Mouse (Mus musculus) testis, adult 2 months (tissue): Measurements from ENCODE around the gene Fam83e. TPM values are rescaled to one million over a fixed set of nuclear protein-coding genes. Genes with fewer than 3 reads are reported as not detected.

Experiments
- H3K27ac ChIP-seq: fragments of 200-500 bp; 2 replicates; pipeline ENCODE4 v1.5.1; 2012; ENCODE audit warnings: low read depth, low read length; ENCODE audit not compliant: control insufficient read depth, insufficient read depth
- H3K27me3 ChIP-seq: fragments of 200-500 bp; 2 replicates; pipeline ENCODE4 v1.6.1; 2012; ENCODE audit warnings: mild to moderate bottlenecking, low read length, moderate library complexity; ENCODE audit not compliant: control insufficient read depth, insufficient read depth
- H3K36me3 ChIP-seq: fragments of 200-500 bp; 2 replicates; pipeline ENCODE4 v1.6.1; 2012; ENCODE audit warnings: mild to moderate bottlenecking, low read length; ENCODE audit not compliant: control insufficient read depth, insufficient read depth
- H3K4me1 ChIP-seq: fragments of 200-500 bp; 2 replicates; pipeline ENCODE4 v1.6.1; 2012; ENCODE audit warnings: low read length; ENCODE audit not compliant: control insufficient read depth, insufficient read depth
- H3K4me3 ChIP-seq: fragments of 200-500 bp; 2 replicates; pipeline ENCODE4 v1.5.1; 2012; ENCODE audit warnings: low read depth, mild to moderate bottlenecking, low read length, moderate library complexity, mixed read lengths; ENCODE audit not compliant: control insufficient read depth
- CTCF ChIP-seq: fragments of 200-500 bp; IDR thresholded peaks from 2 replicates; pipeline ENCODE4 v1.5.1; 2012; ENCODE audit warnings: low read depth, mild to moderate bottlenecking, inconsistent platforms, low read length, moderate library complexity; ENCODE audit not compliant: control insufficient read depth, insufficient read depth, insufficient replicate concordance
- POLR2A ChIP-seq: fragments of 200-500 bp; IDR thresholded peaks from 2 replicates; pipeline ENCODE4 v1.6.1; 2012; ENCODE audit warnings: low read depth, mild to moderate bottlenecking, inconsistent platforms, low read length, moderate library complexity; ENCODE audit not compliant: control insufficient read depth
- polyA plus RNA-seq: library from polyadenylated mRNA; depleted of rRNA; stranded (reverse); fragments of >200 nt; gene quantifications from 2 replicates; pipeline ENCODE4 v1.2.3, GENCODE M21; 2012

The Fam83e gene
- polyA plus RNA-seq, 1 experiment: 145 TPM

DNA sequence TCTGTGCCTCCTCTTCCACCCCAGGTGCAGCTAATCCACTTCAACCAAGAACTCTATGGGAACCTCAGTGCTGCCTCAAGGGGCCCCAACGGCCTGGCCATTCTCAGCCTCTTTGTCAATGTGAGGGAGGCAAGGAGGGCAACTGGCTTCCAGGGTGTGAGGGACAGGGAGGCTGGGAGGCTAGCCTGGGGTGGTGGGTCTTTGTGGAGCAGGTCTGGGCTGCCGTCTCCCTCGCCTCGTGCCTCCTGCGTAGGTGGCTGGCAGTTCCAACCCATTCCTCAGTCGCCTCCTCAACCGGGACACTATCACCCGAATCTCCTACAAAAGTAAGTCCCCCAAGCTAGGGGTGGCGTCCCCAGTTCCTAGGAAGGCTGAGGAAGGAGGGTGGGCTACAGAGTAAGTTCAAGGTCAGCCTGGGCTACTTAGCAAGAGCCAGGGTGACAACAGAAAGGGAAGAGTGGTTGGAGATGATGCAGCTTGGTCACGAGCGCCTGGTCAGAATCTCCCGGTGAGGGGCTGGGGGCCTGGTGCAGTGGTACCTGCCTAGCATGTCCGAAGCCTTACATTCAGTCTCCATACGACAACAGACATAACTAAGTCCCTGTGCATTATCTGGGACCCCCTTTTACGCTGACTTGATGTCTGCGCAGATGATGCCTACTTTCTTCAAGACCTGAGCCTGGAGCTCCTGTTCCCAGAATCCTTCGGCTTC is 18.0 kb upstream of the Fam83e start:
- Histone ChIP-seq H3K4me3 (no peak overlapping the region), H3K4me1 (peaks cover 53% of the 10 kb centered on the region), H3K27ac (no peak overlapping the region)

DNA sequence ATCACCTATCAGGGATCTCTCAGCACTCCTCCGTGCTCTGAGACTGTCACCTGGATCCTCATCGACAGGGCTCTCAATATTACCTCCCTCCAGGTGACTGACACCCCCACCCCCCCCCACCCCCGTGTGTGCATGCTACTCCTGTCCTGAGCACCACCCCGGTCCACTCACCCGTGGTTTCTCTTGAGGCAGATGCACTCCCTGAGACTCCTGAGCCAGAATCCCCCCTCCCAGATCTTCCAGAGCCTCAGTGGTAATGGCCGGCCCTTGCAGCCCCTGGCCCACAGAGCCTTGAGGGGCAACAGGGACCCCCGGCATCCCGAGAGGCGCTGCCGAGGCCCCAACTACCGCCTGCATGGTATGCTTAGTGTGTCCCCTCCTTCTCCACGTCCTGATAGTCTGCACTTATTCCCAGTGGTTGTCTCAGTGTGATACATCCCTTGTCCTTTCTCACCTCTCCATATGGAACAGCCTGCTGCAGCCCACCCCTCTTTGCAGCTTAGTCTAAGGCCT is 17.4 kb upstream of the Fam83e start:
- H3K27ac ChIP-seq: peak overlapping the region; percentile 93
- no peaks in the 10 kb centered on the region; the same call in 1 of the 2 replicates for H3K27me3 ChIP-seq
- TF ChIP-seq POLR2A (no peak), CTCF (no peak)
- H3K4me1 ChIP-seq: peaks cover 59% of the 10 kb centered on the region
- H3K4me3 ChIP-seq: no peak overlapping the region
- no peaks in the 10 kb centered on the region for H3K36me3 ChIP-seq

More for the DNA sequence above, 18.0 kb upstream of the Fam83e start:
- no peaks in the 10 kb centered on the region; the same call in 1 of the 2 replicates for H3K27me3 ChIP-seq
- TF ChIP-seq POLR2A: no peak
- no peak for TF ChIP-seq CTCF
- H3K36me3 ChIP-seq: no peaks in the 10 kb centered on the region

DNA sequence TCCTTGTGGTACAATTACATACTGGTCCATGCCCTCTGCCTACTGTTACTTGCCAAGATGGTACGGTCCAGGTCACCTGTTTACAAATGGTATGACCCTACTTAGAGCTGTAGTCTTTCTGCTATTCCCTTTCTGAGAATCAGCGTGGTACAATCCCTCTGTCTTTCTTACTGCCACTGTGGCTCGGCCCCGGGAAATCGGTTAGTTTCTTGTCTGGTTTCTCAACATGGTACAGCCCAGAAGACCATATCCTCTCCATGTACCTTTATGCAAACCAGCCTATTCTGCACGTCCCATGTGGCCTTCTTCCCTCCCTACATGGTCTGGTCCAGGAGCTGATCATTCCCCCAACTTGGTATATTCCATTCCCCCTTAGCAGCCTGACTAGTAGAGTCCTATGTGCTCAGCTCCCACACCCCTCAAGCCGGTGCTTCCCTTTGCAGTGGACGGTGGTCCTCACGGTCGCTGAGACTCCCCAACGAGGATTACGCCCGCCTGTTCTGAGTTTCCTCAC is 16.9 kb upstream of the Fam83e start:
- Histone ChIP-seq H3K36me3 (no peaks in the 10 kb centered on the region), H3K27ac (peak overlapping the region; percentile 93), H3K4me3 (peak overlapping the region; percentile 87), H3K4me1 (peaks cover 64% of the 10 kb centered on the region), H3K27me3 (no peaks in the 10 kb centered on the region; the same call in 1 of the 2 replicates)
- TF ChIP-seq CTCF (no peak), POLR2A (no peak; the same call in 1 of the 2 replicates)

DNA sequence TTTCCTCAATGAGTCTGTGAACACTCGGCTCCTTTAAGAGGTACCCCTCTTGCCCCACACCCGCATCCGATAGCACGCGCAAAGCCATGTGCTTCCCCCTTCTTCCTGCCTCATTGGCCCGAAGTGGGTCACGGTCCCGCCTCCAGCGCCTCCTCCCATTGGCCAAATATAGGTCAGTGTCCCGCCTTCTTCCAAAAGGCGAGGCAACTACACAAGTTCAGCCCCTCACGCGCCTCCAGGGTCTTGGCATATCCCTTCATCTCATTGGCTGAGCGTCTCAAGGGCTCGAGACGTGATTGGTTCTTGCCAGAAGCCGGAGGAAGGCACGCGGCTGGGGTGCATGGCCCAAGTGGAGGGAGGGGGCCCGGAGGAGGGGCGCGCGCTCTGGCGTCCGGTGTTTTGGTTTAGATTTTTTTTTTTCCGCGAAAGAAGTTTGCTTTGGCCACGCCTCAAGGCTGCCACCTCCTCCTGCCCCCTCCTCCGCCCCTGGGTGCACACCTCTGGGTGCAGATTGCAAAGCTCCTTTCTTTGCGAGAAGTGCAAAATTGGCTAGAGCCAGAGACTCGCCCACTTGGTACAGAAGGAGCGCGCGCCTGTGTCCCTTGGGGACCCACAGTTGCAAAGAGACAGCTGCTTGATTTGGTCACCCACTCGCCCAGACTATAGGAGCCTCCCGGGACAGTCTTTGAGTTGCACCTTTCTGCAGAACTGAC is 16.1 kb upstream of the Fam83e start, which contains the start of gene Dbp:
Gene Dbp, plus strand, starts transcription at position 359 of the 713 bp plus-strand sequence.
- TF ChIP-seq POLR2A: peak; percentile 43; the same call in 1 of the 2 replicates
- no peak for TF ChIP-seq CTCF
- Histone ChIP-seq H3K36me3 (no peaks in the 10 kb centered on the region), H3K27me3 (no peaks in the 10 kb centered on the region; the same call in 1 of the 2 replicates), H3K4me1 (peaks cover 64% of the 10 kb centered on the region), H3K27ac (peak within 1 kb of the TSS; percentile 98), H3K4me3 (peak within 1 kb of the TSS; percentile 87)

DNA sequence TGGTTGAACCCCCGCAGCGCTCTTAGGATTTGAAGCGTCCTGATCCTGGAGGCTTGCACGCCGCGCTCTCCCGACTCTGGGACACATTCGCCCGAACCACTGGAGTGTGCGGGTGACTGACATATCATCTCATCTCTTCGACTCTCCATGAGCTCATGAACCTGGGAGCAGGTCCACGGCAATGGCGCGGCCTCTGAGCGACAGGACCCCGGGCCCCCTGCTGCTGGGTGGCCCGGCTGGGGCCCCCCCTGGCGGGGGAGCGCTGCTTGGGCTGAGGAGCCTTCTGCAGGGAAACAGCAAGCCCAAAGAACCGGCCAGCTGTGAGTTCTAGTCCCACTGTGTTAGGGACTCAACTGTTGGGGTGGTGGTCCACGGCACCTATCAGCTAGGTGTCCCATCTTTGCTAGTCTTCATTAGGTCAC is 15.6 kb upstream of the Fam83e start:
- Histone ChIP-seq H3K27me3 (no peaks in the 10 kb centered on the region; the same call in 1 of the 2 replicates), H3K27ac (peak overlapping the region; percentile 98), H3K36me3 (no peaks in the 10 kb centered on the region), H3K4me3 (peak overlapping the region; percentile 87), H3K4me1 (peaks cover 58% of the 10 kb centered on the region)
- no peak for TF ChIP-seq CTCF
- TF ChIP-seq POLR2A: no peak

GRCm38 (mm10) chr7:45705873-45706281 is 15.1 kb upstream of the Fam83e start:
- peak overlapping the region; percentile 87 for H3K4me3 ChIP-seq
- peak overlapping the region; percentile 98 for H3K27ac ChIP-seq
- H3K36me3 ChIP-seq: no peaks in the 10 kb centered on the region
- H3K27me3 ChIP-seq: no peaks in the 10 kb centered on the region
- peaks cover 57% of the 10 kb centered on the region for H3K4me1 ChIP-seq
- peak; percentile 40; the same call in 1 of the 2 replicates for TF ChIP-seq POLR2A
- TF ChIP-seq CTCF: no peak

DNA sequence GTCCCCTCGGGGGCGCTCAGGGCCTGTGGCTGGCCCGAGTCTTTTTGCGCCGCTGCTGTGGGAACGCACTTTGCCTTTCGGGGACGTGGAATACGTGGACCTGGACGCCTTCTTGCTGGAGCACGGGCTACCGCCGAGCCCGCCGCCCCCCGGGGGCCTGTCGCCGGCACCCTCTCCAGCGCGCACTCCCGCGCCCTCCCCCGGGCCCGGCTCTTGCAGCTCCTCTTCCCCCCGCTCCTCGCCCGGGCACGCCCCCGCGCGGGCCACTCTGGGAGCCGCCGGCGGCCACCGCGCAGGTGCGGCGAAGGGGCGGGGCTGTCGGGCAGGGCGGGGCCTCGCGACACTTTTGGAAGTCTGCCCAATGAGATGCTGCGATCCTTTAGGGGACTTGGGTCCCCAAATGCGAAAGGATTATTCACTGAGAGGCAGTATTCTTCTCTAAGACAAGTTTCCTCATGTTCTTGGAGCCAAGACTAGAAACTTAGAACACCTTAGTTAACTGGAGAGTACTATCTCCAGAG is 14.2 kb upstream of the Fam83e start:
- H3K27me3 ChIP-seq: no peaks in the 10 kb centered on the region
- H3K27ac ChIP-seq: peak overlapping the region; percentile 95
- TF ChIP-seq POLR2A: peak; percentile 30
- TF ChIP-seq CTCF: no peak
- peaks cover 60% of the 10 kb centered on the region for H3K4me1 ChIP-seq
- H3K4me3 ChIP-seq: peak overlapping the region; percentile 87
- H3K36me3 ChIP-seq: no peaks in the 10 kb centered on the region; the same call in 1 of the 2 replicates
